Mouse (Mus musculus): ENCODE results near the gene 1700129C05Rik. TPM values are rescaled to one million over a fixed set of nuclear protein-coding genes. Genes with fewer than 3 reads are reported as not detected.

1700129C05Rik gene
- not detected for total RNA-seq (2021)

DNA sequence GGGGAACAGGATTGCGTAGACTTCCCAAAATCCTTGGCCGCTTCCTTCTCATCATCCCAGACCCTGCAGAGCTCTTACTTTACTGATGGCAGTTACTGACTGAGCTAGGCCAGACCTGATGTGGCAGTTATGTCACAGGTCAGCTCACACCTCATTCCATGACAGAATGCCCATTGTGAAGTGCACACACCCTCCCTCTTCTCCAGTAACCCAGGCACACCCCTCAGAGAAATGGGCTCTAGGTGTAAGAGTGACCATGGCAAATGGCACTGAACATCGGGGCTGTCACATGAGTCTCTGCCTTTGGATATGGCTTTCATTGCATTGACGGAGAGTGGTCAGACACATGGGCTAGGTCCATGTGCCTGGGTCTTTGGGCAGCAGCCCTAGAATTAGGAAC, at the start of gene 1700129C05Rik:
1700129C05Rik (minus strand) TSS at position 101 of the 400 bp plus-strand sequence.
- DNase-seq: no peak

DNA sequence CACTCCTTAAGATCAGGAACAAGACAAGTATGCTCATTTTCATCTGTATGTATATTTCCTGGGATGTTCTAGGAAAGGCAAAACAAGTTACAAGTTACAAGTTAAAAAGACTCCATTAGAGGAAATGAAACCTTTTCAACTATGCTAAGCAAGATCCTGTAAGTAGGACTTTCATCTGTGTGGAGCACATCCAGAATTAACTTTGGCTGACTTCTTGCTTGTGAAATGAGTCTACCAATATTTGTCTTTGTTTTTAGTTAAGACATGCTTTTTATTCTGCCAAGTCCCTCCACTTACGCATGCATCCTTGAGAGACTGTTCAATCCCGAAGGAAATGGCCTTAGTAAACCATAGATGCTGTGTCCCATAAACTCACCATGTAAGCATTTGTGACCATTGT, 43.4 kb upstream of the 1700129C05Rik start:
- no peak for DNase-seq

GRCm38 (mm10) chr14:59185514-59185913, 42.8 kb upstream of the 1700129C05Rik start:
- no peak for DNase-seq

GRCm38 (mm10) chr14:59182732-59183131, 40.0 kb upstream of the 1700129C05Rik start:
- DNase-seq: no peak

- no peak for DNase-seq
These were observed 36.0 kb upstream of the 1700129C05Rik start, which contains the start of gene Gm5142 for GRCm38 (mm10) chr14:59178649-59179048. Gm5142 (minus strand) TSS chr14:59178749.

DNA sequence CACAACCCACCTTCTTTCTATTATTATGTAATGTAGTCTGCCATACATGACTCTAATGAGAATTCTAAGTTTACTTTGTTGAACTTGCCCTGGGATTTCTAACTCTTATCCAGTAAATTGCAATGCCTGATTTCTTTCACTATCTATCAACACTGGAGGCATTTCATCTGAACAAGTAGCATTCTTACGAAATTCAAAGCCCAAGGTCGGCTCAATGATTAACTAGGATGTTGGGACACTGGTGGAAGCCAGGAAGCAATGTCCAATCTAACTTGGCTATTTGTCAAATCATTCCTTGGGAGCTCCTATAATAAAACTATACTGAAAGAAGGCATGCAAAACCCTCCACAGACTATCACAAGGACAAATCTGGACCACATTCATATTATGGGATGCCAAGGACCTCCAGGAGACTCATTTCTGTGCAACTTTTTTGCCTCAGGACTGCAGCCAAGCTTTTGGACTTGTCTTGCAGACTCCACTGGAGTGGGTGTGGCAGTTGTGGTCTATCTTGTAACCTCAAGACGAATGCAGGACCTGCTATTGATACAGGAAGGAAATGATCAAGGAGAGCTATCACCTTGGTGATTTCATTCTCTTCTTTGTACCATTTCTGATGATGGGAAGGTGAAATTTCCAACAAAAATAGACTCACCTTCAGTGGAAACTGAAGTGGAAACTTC, 14.5 kb upstream of the 1700129C05Rik start:
- no peak for DNase-seq

- DNase-seq: no peak
These were observed 12.9 kb upstream of the 1700129C05Rik start for GRCm38 (mm10) chr14:59155589-59155988.

DNA sequence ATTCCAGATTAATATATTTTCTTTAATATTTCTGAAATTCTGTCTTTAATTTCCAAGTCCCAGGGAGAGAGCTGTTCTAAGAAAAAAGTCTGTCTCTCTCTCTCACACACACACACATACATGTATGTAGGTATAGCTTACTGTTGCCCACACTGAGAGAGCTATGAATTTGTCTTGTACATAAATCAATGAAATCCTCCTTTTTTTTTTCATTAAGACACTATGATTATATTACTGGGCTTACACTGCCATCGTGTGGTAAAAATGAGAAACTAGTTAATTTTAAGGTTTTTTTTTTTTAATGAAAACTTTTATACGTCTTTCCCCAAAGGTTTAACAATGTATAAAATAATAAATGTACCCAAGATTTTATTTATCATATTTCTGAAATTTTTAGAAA, 28.4 kb downstream of the 1700129C05Rik start:
- DNase-seq: no peak

DNA sequence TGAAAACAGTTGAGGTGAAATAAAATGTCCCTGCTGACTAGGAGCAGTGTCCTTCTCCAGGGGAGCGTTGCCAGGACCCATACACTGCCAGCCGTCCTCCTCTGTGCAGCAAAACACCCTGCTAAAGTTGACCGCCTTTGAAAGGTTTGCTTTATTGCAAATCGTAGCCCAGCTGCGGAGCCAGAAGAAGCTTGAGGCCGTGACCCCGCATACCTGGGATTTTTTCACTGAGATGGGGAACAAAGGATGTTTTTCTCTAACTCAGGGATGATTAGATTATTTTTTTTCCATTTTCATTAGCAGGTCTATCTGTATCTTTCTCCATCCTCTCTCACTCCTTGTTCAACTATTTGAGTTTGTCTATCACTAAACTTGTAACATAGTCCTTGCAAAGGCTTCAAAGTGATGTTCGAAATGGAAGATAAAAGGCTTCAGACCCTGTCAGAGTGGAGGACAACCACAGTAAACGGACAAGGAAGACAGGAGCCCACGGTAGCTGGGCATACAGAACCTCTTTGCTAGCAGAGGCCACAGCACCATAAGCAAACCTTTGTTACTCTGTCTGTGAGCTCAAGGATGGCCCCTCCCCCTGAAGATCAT, 38.6 kb downstream of the 1700129C05Rik start:
- no peak for DNase-seq

DNA sequence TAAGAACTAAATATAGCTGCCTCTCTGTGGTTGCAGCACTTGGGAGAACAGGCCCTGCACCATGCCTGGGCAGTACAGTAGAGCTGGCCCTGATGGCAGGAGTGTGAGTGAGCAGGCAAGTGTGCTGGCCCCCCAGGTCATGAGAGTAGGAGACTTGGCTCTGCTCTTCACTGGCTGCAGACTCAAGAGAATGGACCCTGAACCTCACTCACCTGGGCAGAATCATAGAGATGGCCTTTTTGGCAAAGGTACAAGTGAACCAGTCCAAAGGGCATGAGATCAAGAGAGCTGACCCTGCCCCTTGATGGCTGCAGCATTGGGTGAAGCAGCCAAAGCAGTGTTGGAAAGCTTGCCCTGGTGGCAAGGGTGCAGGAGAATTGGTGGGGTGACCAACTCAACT, 49.1 kb downstream of the 1700129C05Rik start:
- DNase-seq: no peak

- DNase-seq: peak; percentile 70
These were observed 58.3 kb downstream of the 1700129C05Rik start for GRCm38 (mm10) chr14:59084396-59084795.

Other genes with a start within 250 kb of the 1700129C05Rik start
- gene Gm5142, start 35.9 kb upstream of the 1700129C05Rik start, total RNA-seq (2021): not detected
- gene Rcbtb1, start 58.3 kb upstream of the 1700129C05Rik start, total RNA-seq (2021): 10 to 100 TPM; 17.3 to 18.0 TPM
- gene Gm6904, start 117.3 kb upstream of the 1700129C05Rik start, total RNA-seq (2021): not detected
- gene Phf11a, start 154.6 kb upstream of the 1700129C05Rik start, total RNA-seq (2021): under 1 TPM; 0.19 to 0.32 TPM
- gene Phf11b, start 198.5 kb upstream of the 1700129C05Rik start, total RNA-seq (2021): under 1 TPM; 0.31 to 0.41 TPM
- 1 to 10 TPM; 5.6 to 6.2 TPM for gene Phf11d, start 222.6 kb upstream of the 1700129C05Rik start, total RNA-seq (2021)